Mouse (Mus musculus) neural tube, embryonic 10.5 days (tissue): Measurements from ENCODE around the gene Tkfc.

ENCODE experiments used
- DNase-seq: peaks from one replicate; pipeline ENCODE4 v3.0.0-alpha.2; 2017; ENCODE audit warnings: low spot score; ENCODE audit errors: extremely low spot score

Tkfc gene

GRCm38 (mm10) chr19:10605293-10605900, at the start of gene Tkfc, which contains the start of gene Ddb1:
Gene Tkfc, minus strand, starts transcription at chr19:10605654.
Gene Ddb1, plus strand, starts transcription at chr19:10605327.
- DNase-seq, result peak; percentile 99

GRCm38 (mm10) chr19:10648156-10648555, 42.7 kb upstream of the Tkfc start:
- no peak for DNase-seq

- no peak for DNase-seq
Observed at GRCm38 (mm10) chr19:10645616-10646015, 40.2 kb upstream of the Tkfc start.

- no peak for DNase-seq
Observed at GRCm38 (mm10) chr19:10640589-10641378, 35.3 kb upstream of the Tkfc start.

GRCm38 (mm10) chr19:10640080-10640479, 34.6 kb upstream of the Tkfc start:
- no peak for DNase-seq

GRCm38 (mm10) chr19:10637840-10638239, 32.4 kb upstream of the Tkfc start:
- no peak for DNase-seq

GRCm38 (mm10) chr19:10634872-10635318, 29.4 kb upstream of the Tkfc start:
- DNase-seq, result peak; percentile 68

GRCm38 (mm10) chr19:10634106-10634871, 28.8 kb upstream of the Tkfc start, which contains the start of gene Vwce:
Gene Vwce, plus strand, starts transcription at chr19:10634213.
- DNase-seq, result peak; percentile 68

- DNase-seq, result no peak
Observed at GRCm38 (mm10) chr19:10608573-10609240, 3.3 kb upstream of the Tkfc start.

GRCm38 (mm10) chr19:10605901-10606622, 608 bp upstream of the Tkfc start:
- DNase-seq, result no peak

- DNase-seq, result no peak
Observed at GRCm38 (mm10) chr19:10604534-10604933, 920 bp downstream of the Tkfc start.

GRCm38 (mm10) chr19:10603660-10604523, 1.6 kb downstream of the Tkfc start:
- no peak for DNase-seq

GRCm38 (mm10) chr19:10602787-10603186, 2.7 kb downstream of the Tkfc start:
- peak; percentile 89 for DNase-seq

GRCm38 (mm10) chr19:10602247-10602769, 3.1 kb downstream of the Tkfc start:
- DNase-seq, result no peak

GRCm38 (mm10) chr19:10599648-10600047, 5.8 kb downstream of the Tkfc start:
- DNase-seq, result no peak

GRCm38 (mm10) chr19:10598188-10598587, 7.3 kb downstream of the Tkfc start:
- DNase-seq, result no peak

GRCm38 (mm10) chr19:10591659-10592377, 13.6 kb downstream of the Tkfc start:
- no peak for DNase-seq

GRCm38 (mm10) chr19:10590301-10590700, 15.2 kb downstream of the Tkfc start:
- DNase-seq, result no peak
